In genomic region chr3:152722836-152723235, GRCm38 (mm10) we compare ENCODE assay signal across 9 mouse cellular contexts. TPM values are rescaled to one million over a fixed set of nuclear protein-coding genes. Genes with fewer than 3 reads are reported as not detected.
A peak's percentile ranks its signal among the peaks of the same experiment; 100 is the strongest.
DNase-seq lines count a peak whose midpoint lies in the region; ATAC-seq and TF ChIP-seq lines count a peak whose summit lies in the region.
"Had no signal": no experiment of that assay in that cellular context is flagged by ENCODE, and none has a peak within 500 bp of the region (broad histone marks: within the 10 kb centered on the region; RNA-seq: fewer than 3 reads in every experiment).

No protein-coding gene starts in this region.

- no peaks in the 10 kb centered on the region for H3K27me3 ChIP-seq in forebrain, postnatal 0 days (ENCODE audit: insufficient read depth, low read length)
- H3K27me3 ChIP-seq in forebrain, embryonic 15.5 days, result no peaks in the 10 kb centered on the region
- no peaks in the 10 kb centered on the region for H3K27me3 ChIP-seq in liver, postnatal 0 days (ENCODE audit: insufficient read depth, low read length)
- no peaks in the 10 kb centered on the region for H3K27me3 ChIP-seq in MEL (ENCODE audit: control insufficient read depth in 1 of 2, insufficient read depth in 2 of 2, low read length in 2 of 2)
- H3K27me3 ChIP-seq in heart, embryonic 10.5 days (ENCODE audit: insufficient read depth, poor library complexity, severe bottlenecking), result no peaks in the 10 kb centered on the region

- TF ChIP-seq POLR2A in MEL (IDR thresholded peaks at IDR 0.05; ENCODE audit: control insufficient read depth in 1 of 2, insufficient read depth in 1 of 2, low read depth in 1 of 2, low read length in 2 of 2, poor library complexity in 1 of 2), result no peak

- no peak overlapping the region for H3K9ac ChIP-seq in forebrain, postnatal 0 days
- no peak overlapping the region for H3K9ac ChIP-seq in forebrain, embryonic 15.5 days (replicated peaks)
- H3K9ac ChIP-seq in liver, postnatal 0 days (replicated peaks), result no peak overlapping the region
- no peak overlapping the region for H3K9ac ChIP-seq in MEL (ENCODE audit: control insufficient read depth, low read depth, low read length, poor library complexity, severe bottlenecking)

- DNase-seq in forebrain, postnatal 0 days, result peak; percentile 22
- DNase-seq in liver, postnatal 0 days, result no peak
- no peak for DNase-seq in liver
- DNase-seq in MEL (ENCODE audit: low read depth, low spot score), result peak; percentile 38
- DNase-seq in kidney, postnatal 4 days, result peak; percentile 46 to 67
- DNase-seq in gastrocnemius, postnatal 25 days, result no peak
- DNase-seq in heart, embryonic 10.5 days (ENCODE audit: low spot score), result no peak

- no peak overlapping the region for H3K27ac ChIP-seq in forebrain, postnatal 0 days (ENCODE audit: low read depth, low read length)
- H3K27ac ChIP-seq in forebrain, embryonic 15.5 days (replicated peaks), result no peak overlapping the region
- no peak overlapping the region for H3K27ac ChIP-seq in liver, postnatal 0 days (ENCODE audit: low read depth)
- H3K27ac ChIP-seq in MEL (ENCODE audit: control insufficient read depth, low read depth, low read length), result no peak overlapping the region
- no peak overlapping the region for H3K27ac ChIP-seq in heart, embryonic 10.5 days

- no peaks in the 10 kb centered on the region for H3K79me2 ChIP-seq in MEL (ENCODE audit: control insufficient read depth, insufficient read depth, low read length, poor library complexity)

- H3K4me2 ChIP-seq in forebrain, postnatal 0 days (ENCODE audit: low read depth), result no peak overlapping the region
- H3K4me2 ChIP-seq in forebrain, embryonic 15.5 days (replicated peaks), result no peak overlapping the region
- H3K4me2 ChIP-seq in liver, postnatal 0 days (ENCODE audit: low read depth, low read length), result no peak overlapping the region

- no peaks in the 10 kb centered on the region for H3K9me3 ChIP-seq in forebrain, postnatal 0 days (ENCODE audit: low read length)
- no peaks in the 10 kb centered on the region for H3K9me3 ChIP-seq in forebrain, embryonic 15.5 days
- no peaks in the 10 kb centered on the region for H3K9me3 ChIP-seq in liver, postnatal 0 days (ENCODE audit: low read length)
- no peaks in the 10 kb centered on the region for H3K9me3 ChIP-seq in MEL (replicated peaks; ENCODE audit: insufficient read depth, low read length)
- no peaks in the 10 kb centered on the region for H3K9me3 ChIP-seq in heart, embryonic 10.5 days

- WGBS in forebrain, postnatal 0 days, result 65% methylated on average over 3 of the region's 3 CpGs
- WGBS in forebrain, embryonic 15.5 days, result 58% methylated on average over 3 of the region's 3 CpGs
- WGBS in liver, postnatal 0 days (ENCODE audit: insufficient replicate concordance), result 67% methylated on average over 3 of the region's 3 CpGs
- 64% methylated on average over 3 of the region's 3 CpGs for WGBS in heart, embryonic 10.5 days

- H3K4me3 ChIP-seq in forebrain, postnatal 0 days (ENCODE audit: low read depth, low read length), result no peak overlapping the region
- no peak overlapping the region for H3K4me3 ChIP-seq in forebrain, embryonic 15.5 days
- H3K4me3 ChIP-seq in liver, postnatal 0 days (ENCODE audit: low read depth, low read length), result no peak overlapping the region
- no peak overlapping the region for H3K4me3 ChIP-seq in MEL (ENCODE audit: control insufficient read depth in 1 of 2, insufficient read depth in 1 of 2, low read depth in 2 of 2, low read length in 2 of 2)
- no peak overlapping the region for H3K4me3 ChIP-seq in heart, embryonic 10.5 days

- ATAC-seq in forebrain, postnatal 0 days, result peak; percentile 82
- ATAC-seq in forebrain, embryonic 15.5 days (replicated peaks), result no peak
- ATAC-seq in liver, postnatal 0 days, result no peak
- ATAC-seq: inflammation-experienced regulatory T-cells, adult 6 months had no signal

- peak; percentile 55 for TF ChIP-seq CTCF in forebrain, postnatal 0 days (IDR thresholded peaks at IDR 0.05; ENCODE audit: low read depth)
- peak; percentile 23 for TF ChIP-seq CTCF in liver, postnatal 0 days (IDR thresholded peaks at IDR 0.05; ENCODE audit: low read depth)
- TF ChIP-seq CTCF in MEL (IDR thresholded peaks at IDR 0.05 in 2 of 3, conservative IDR thresholded peaks at IDR 0.05 in 1 of 3; ENCODE audit: control insufficient read depth in 1 of 3, insufficient read depth in 1 of 3, low read depth in 2 of 3, low read length in 3 of 3, poor library complexity in 1 of 3, severe bottlenecking in 1 of 3), result peak; percentile 21 to 56 (median 43)

- peak; percentile 52 for TF ChIP-seq RAD21 in MEL (IDR thresholded peaks at IDR 0.05; ENCODE audit: low read depth, low read length)

- H3K36me3 ChIP-seq in forebrain, postnatal 0 days (ENCODE audit: insufficient read depth), result peaks cover 9% of the 10 kb centered on the region; the same call in 1 of the 2 replicates
- H3K36me3 ChIP-seq in forebrain, embryonic 15.5 days, result peaks cover 4% of the 10 kb centered on the region; the same call in 1 of the 2 replicates
- H3K36me3 ChIP-seq in liver, postnatal 0 days (replicated peaks; ENCODE audit: insufficient read depth, low read length), result peaks cover 4% of the 10 kb centered on the region; the same call in 1 of the 2 replicates
- 0 out of 4 replicates have a peak, but pooled peaks cover 0 to 1% of the 10 kb centered on the region in 2 experiments for H3K36me3 ChIP-seq in MEL (ENCODE audit: control insufficient read depth in 1 of 2, insufficient read depth in 2 of 2, low read length in 2 of 2)
- H3K36me3 ChIP-seq in heart, embryonic 10.5 days, result peaks cover 8% of the 10 kb centered on the region

- H3K4me1 ChIP-seq in forebrain, postnatal 0 days (ENCODE audit: insufficient read depth), result no peaks in the 10 kb centered on the region
- no peaks in the 10 kb centered on the region for H3K4me1 ChIP-seq in forebrain, embryonic 15.5 days
- H3K4me1 ChIP-seq in liver, postnatal 0 days (ENCODE audit: insufficient read depth), result no peaks in the 10 kb centered on the region
- H3K4me1 ChIP-seq in MEL (ENCODE audit: control insufficient read depth in 1 of 2, insufficient read depth in 2 of 2, low read length in 2 of 2), result no peaks in the 10 kb centered on the region
- peaks cover 13% of the 10 kb centered on the region for H3K4me1 ChIP-seq in heart, embryonic 10.5 days

- no peak for TF ChIP-seq EP300 in liver, postnatal 0 days (IDR thresholded peaks at IDR 0.05; ENCODE audit: low read depth)
- no peak for TF ChIP-seq EP300 in MEL (IDR thresholded peaks at IDR 0.05; ENCODE audit: low read depth in 1 of 2, low read length in 2 of 2)

TF ChIP-seq in MEL, 35 proteins besides CTCF, POLR2A, EP300 and RAD21:
- no peak for TF ChIP-seq SIN3A (IDR thresholded peaks at IDR 0.05; ENCODE audit: low read length)
- TF ChIP-seq MYB (IDR thresholded peaks at IDR 0.05; ENCODE audit: low read depth, low read length), result no peak
- TF ChIP-seq SMC3 (IDR thresholded peaks at IDR 0.05; ENCODE audit: low read depth, low read length), result peak; percentile 66
- TF ChIP-seq ZC3H11A (IDR thresholded peaks at IDR 0.05; ENCODE audit: low read depth, low read length), result peak; percentile 45; the same call in 1 of the 2 replicates

RNA-seq across cellular contexts. Expression of gene Pigk, which starts 8.9 kb away (rescaled TPM):
- total RNA-seq in forebrain, postnatal 0 days (2014; rRNA removed), result 29.7 and 31.8 TPM in 2 replicates
- 41.1 and 46.0 TPM in 2 replicates for polyA plus RNA-seq in forebrain, postnatal 0 days (2015; fragmentation: Nextera tagmentation; extraction: Ambion mirVana)
- 31.0 and 32.1 TPM in 2 replicates for polyA plus RNA-seq in forebrain, embryonic 15.5 days (2015; fragmentation: Nextera tagmentation; extraction: Ambion mirVana)
- 22.2 and 23.8 TPM in 2 replicates for polyA plus RNA-seq in liver, postnatal 0 days (2015; fragmentation: Nextera tagmentation; extraction: Ambion mirVana)
- 17.8 and 19.3 TPM in 2 replicates for total RNA-seq in MEL (2012; rRNA removed)
- 10 to 100 TPM in 1 of 2 experiments, not detected in 1; 14.6 TPM for polyA plus RNA-seq in MEL (2012; ENCODE audit: insufficient read depth in 1 of 2, insufficient read length in 2 of 2, low read depth in 1 of 2, low replicate concordance in 2 of 2, missing spikeins in 1 of 2)
- total RNA-seq in gastrocnemius, postnatal 25 days (2021), result 10 to 100 TPM; 19.2 to 20.2 TPM
- polyA plus RNA-seq in heart, embryonic 10.5 days (2016; fragmentation: Nextera tagmentation; extraction: Ambion mirVana), result 39.8 and 47.3 TPM in 2 replicates

RNA-seq across cellular contexts. Expression of gene Ak5, which starts 54.7 kb away (rescaled TPM):
- 14.6 and 14.8 TPM in 2 replicates for total RNA-seq in forebrain, postnatal 0 days (2014; rRNA removed)
- polyA plus RNA-seq in forebrain, postnatal 0 days (2015; fragmentation: Nextera tagmentation; extraction: Ambion mirVana), result 18.0 and 27.2 TPM in 2 replicates
- 6.7 and 7.1 TPM in 2 replicates for polyA plus RNA-seq in forebrain, embryonic 15.5 days (2015; fragmentation: Nextera tagmentation; extraction: Ambion mirVana)
- polyA plus RNA-seq in liver, postnatal 0 days (2015; fragmentation: Nextera tagmentation; extraction: Ambion mirVana), result 0.11 and 0.13 TPM in 2 replicates
- total RNA-seq in MEL (2012; rRNA removed), result 0.03 and 0.31 TPM in 2 replicates
- polyA plus RNA-seq in MEL (2012; ENCODE audit: insufficient read depth in 1 of 2, insufficient read length in 2 of 2, low read depth in 1 of 2, low replicate concordance in 2 of 2, missing spikeins in 1 of 2), result under 1 TPM in 1 of 2 experiments, not detected in 1; 0.06 TPM
- under 1 TPM; 0.16 to 0.33 TPM for total RNA-seq in gastrocnemius, postnatal 25 days (2021)
- 1.5 and 3.0 TPM in 2 replicates for polyA plus RNA-seq in heart, embryonic 10.5 days (2016; fragmentation: Nextera tagmentation; extraction: Ambion mirVana)

Comparison
In these comparisons a context has a peak if more than half of its experiments do, and no peak if none do; other contexts are left out.
1. DNase-seq: peak in forebrain, postnatal 0 days (single experiment), MEL (single experiment) and kidney, postnatal 4 days (2 of 2); none in liver, postnatal 0 days (single experiment), liver (single experiment), gastrocnemius, postnatal 25 days (single experiment) and heart, embryonic 10.5 days (single experiment).
2. Peak in every context shown above with its lines, with median percentiles within 50 percentile points of each other: CTCF ChIP-seq.